Mouse (Mus musculus) MEL (cell line): Measurements from ENCODE around the gene Sorbs1. TPM values are rescaled to one million over a fixed set of nuclear protein-coding genes. Genes with fewer than 3 reads are reported as not detected.
A peak's percentile ranks its signal among the peaks of the same experiment; 100 is the strongest.

ENCODE experiments used
- DNase-seq: peaks from one replicate; pipeline ENCODE4 v3.0.0; 2011; ENCODE audit warnings: low read depth, low spot score
- H3K27ac ChIP-seq: 2 replicates; pipeline ENCODE4 v1.5.1; 2012; ENCODE audit warnings: low read depth, mild to moderate bottlenecking, control low read depth, low read length, moderate library complexity; ENCODE audit not compliant: control insufficient read depth
- H3K27me3 ChIP-seq, 2 experiments: fragments of 150-350 bp in 1 of 2; sonication (generic) in 1 of 2; 2 replicates each; pipeline ENCODE4 v1.6.1; 2012; ENCODE audit warnings: low read length in 2 of 2, mild to moderate bottlenecking in 2 of 2, improper control_type of control experiment in 1 of 2, moderate library complexity in 1 of 2; ENCODE audit not compliant: insufficient read depth in 2 of 2, control insufficient read depth in 1 of 2
- H3K36me3 ChIP-seq, 2 experiments: 2 replicates each; pipeline ENCODE4 v1.6.1; 2012 to 2014; ENCODE audit warnings: low read length in 2 of 2, improper control_type of control experiment in 1 of 2, inconsistent platforms in 1 of 2, mild to moderate bottlenecking in 1 of 2; ENCODE audit not compliant: insufficient read depth in 2 of 2, control insufficient read depth in 1 of 2
- H3K4me1 ChIP-seq, 2 experiments: fragments of 150-350 bp in 1 of 2; sonication (generic) in 1 of 2; 2 replicates each; pipeline ENCODE4 v1.6.1; 2012; ENCODE audit warnings: low read length in 2 of 2, improper control_type of control experiment in 1 of 2, mild to moderate bottlenecking in 1 of 2; ENCODE audit not compliant: insufficient read depth in 2 of 2, control insufficient read depth in 1 of 2
- H3K4me3 ChIP-seq, 2 experiments: fragments of 150-350 bp in 1 of 2; sonication (generic) in 1 of 2; 2 replicates each; pipeline ENCODE4 v1.5.1; 2012; ENCODE audit warnings: low read depth in 2 of 2, low read length in 2 of 2, mild to moderate bottlenecking in 2 of 2, moderate library complexity in 2 of 2, control low read depth in 1 of 2, improper control_type of control experiment in 1 of 2; ENCODE audit not compliant: control insufficient read depth in 1 of 2, insufficient read depth in 1 of 2
- H3K79me2 ChIP-seq: 2 replicates; pipeline ENCODE4 v1.6.1; 2012; ENCODE audit warnings: mild to moderate bottlenecking, low read length, moderate library complexity; ENCODE audit not compliant: control insufficient read depth, poor library complexity, insufficient read depth
- H3K9ac ChIP-seq: 2 replicates; pipeline ENCODE4 v1.6.1; 2012; ENCODE audit warnings: low read depth, mild to moderate bottlenecking, control low read depth, low read length, moderate library complexity; ENCODE audit not compliant: control insufficient read depth, poor library complexity, severe bottlenecking
- H3K9me3 ChIP-seq: fragments of 150-350 bp; sonication (generic); replicated peaks from 2 replicates; pipeline ENCODE4 v1.6.1; 2012; ENCODE audit warnings: mild to moderate bottlenecking, low read length, improper control_type of control experiment, moderate library complexity; ENCODE audit not compliant: insufficient read depth
- CHD1 ChIP-seq: IDR thresholded peaks from 2 replicates; pipeline ENCODE4 v1.6.1; 2012; ENCODE audit warnings: low read depth, mild to moderate bottlenecking, inconsistent platforms, low read length, improper control_type of control experiment
- CHD2 ChIP-seq: IDR thresholded peaks from 2 replicates; pipeline ENCODE4 v1.6.1; 2011; ENCODE audit warnings: low read length, improper control_type of control experiment
- CTCF ChIP-seq, 3 experiments: IDR thresholded peaks in 2 of 3; conservative IDR thresholded peaks in 1 of 3; 2 replicates each; pipeline ENCODE4 v1.5.1; 2011 to 2012; ENCODE audit warnings: low read length in 3 of 3, low read depth in 2 of 3, mild to moderate bottlenecking in 2 of 3, improper control_type of control experiment in 1 of 3, inconsistent platforms in 1 of 3, mixed read lengths in 1 of 3, moderate library complexity in 1 of 3; ENCODE audit not compliant: control insufficient read depth in 1 of 3, insufficient read depth in 1 of 3, poor library complexity in 1 of 3, severe bottlenecking in 1 of 3
- E2F4 ChIP-seq: IDR thresholded peaks from 2 replicates; pipeline ENCODE4 v1.6.1; 2011; ENCODE audit warnings: low read depth, low read length, improper control_type of control experiment, borderline replicate concordance
- ELF1 ChIP-seq: IDR thresholded peaks from 2 replicates; pipeline ENCODE4 v1.6.1; 2014; ENCODE audit warnings: low read depth, mild to moderate bottlenecking, inconsistent platforms, low read length, improper control_type of control experiment, moderate library complexity
- GABPA ChIP-seq: IDR thresholded peaks from 2 replicates; pipeline ENCODE4 v1.6.1; 2012; ENCODE audit warnings: low read depth, mild to moderate bottlenecking, inconsistent platforms, low read length, improper control_type of control experiment, moderate library complexity
- GATA1 ChIP-seq: IDR thresholded peaks from 2 replicates; pipeline ENCODE4 v1.6.1; 2011; ENCODE audit warnings: low read depth, low read length, improper control_type of control experiment
- HCFC1 ChIP-seq: IDR thresholded peaks from 2 replicates; pipeline ENCODE4 v1.6.1; 2012; ENCODE audit warnings: low read depth, mild to moderate bottlenecking, inconsistent platforms, low read length, improper control_type of control experiment, moderate library complexity
- JUND ChIP-seq: IDR thresholded peaks from 2 replicates; pipeline ENCODE4 v1.6.1; 2011; ENCODE audit warnings: low read depth, mild to moderate bottlenecking, improper control_type of control experiment, low read length
- MAFK ChIP-seq: IDR thresholded peaks from 2 replicates; pipeline ENCODE4 v1.6.1; 2011; ENCODE audit warnings: low read depth, mild to moderate bottlenecking, low read length, improper control_type of control experiment, borderline replicate concordance
- MEF2A ChIP-seq: IDR thresholded peaks from 2 replicates; pipeline ENCODE4 v1.6.1; 2014; ENCODE audit warnings: low read depth, mild to moderate bottlenecking, inconsistent platforms, low read length, improper control_type of control experiment; ENCODE audit not compliant: poor library complexity, insufficient replicate concordance, severe bottlenecking; ENCODE audit errors: extremely low read depth
- MXI1 ChIP-seq: IDR thresholded peaks from 2 replicates; pipeline ENCODE4 v1.6.1; 2011; ENCODE audit warnings: mild to moderate bottlenecking, low read depth, low read length, improper control_type of control experiment
- MYB ChIP-seq: IDR thresholded peaks from 2 replicates; pipeline ENCODE4 v1.6.1; 2011; ENCODE audit warnings: mild to moderate bottlenecking, low read depth, low read length, improper control_type of control experiment
- MYC ChIP-seq: IDR thresholded peaks from 2 replicates; pipeline ENCODE4 v1.6.1; 2011; ENCODE audit warnings: low read depth, mild to moderate bottlenecking, low read length, improper control_type of control experiment, moderate library complexity
- POLR2A ChIP-seq, 2 experiments: IDR thresholded peaks; 2 replicates each; pipeline ENCODE4 v1.6.1; 2011 to 2012; ENCODE audit warnings: low read length in 2 of 2, mild to moderate bottlenecking in 2 of 2, control low read depth in 1 of 2, improper control_type of control experiment in 1 of 2, low read depth in 1 of 2, moderate library complexity in 1 of 2; ENCODE audit not compliant: control insufficient read depth in 1 of 2, insufficient read depth in 1 of 2, poor library complexity in 1 of 2
- POLR2AphosphoS2 ChIP-seq: IDR thresholded peaks from 2 replicates; pipeline ENCODE4 v1.6.1; 2011; ENCODE audit warnings: low read length, improper control_type of control experiment
- RCOR1 ChIP-seq: IDR thresholded peaks from 2 replicates; pipeline ENCODE4 v1.6.1; 2012; ENCODE audit warnings: low read depth, mild to moderate bottlenecking, inconsistent platforms, low read length, improper control_type of control experiment
- SIN3A ChIP-seq: IDR thresholded peaks from 2 replicates; pipeline ENCODE4 v1.6.1; 2012; ENCODE audit warnings: low read length, improper control_type of control experiment, inconsistent platforms
- SMC3 ChIP-seq: IDR thresholded peaks from 2 replicates; pipeline ENCODE4 v1.6.1; 2011; ENCODE audit warnings: low read depth, low read length, improper control_type of control experiment
- TAL1 ChIP-seq: IDR thresholded peaks from 2 replicates; pipeline ENCODE4 v1.6.1; 2012; ENCODE audit warnings: mild to moderate bottlenecking, inconsistent platforms, low read length, moderate library complexity, mixed read lengths
- TBP ChIP-seq: IDR thresholded peaks from 2 replicates; pipeline ENCODE4 v1.8.0; 2011; ENCODE audit warnings: low read depth, low read length, improper control_type of control experiment
- TCF12 ChIP-seq: IDR thresholded peaks from 2 replicates; pipeline ENCODE4 v1.6.1; 2014; ENCODE audit warnings: low read depth, mild to moderate bottlenecking, inconsistent platforms, low read length, improper control_type of control experiment, moderate library complexity
- UBTF ChIP-seq: IDR thresholded peaks from 2 replicates; pipeline ENCODE4 v1.6.1; 2012; ENCODE audit warnings: low read depth, mild to moderate bottlenecking, inconsistent platforms, low read length, improper control_type of control experiment, moderate library complexity, borderline replicate concordance; ENCODE audit not compliant: insufficient read depth
- USF2 ChIP-seq, 2 experiments: IDR thresholded peaks; 2 replicates each; pipeline ENCODE4 v1.6.1; 2011 to 2012; ENCODE audit warnings: improper control_type of control experiment in 2 of 2, low read length in 2 of 2, borderline replicate concordance in 1 of 2, inconsistent platforms in 1 of 2, low read depth in 1 of 2, mild to moderate bottlenecking in 1 of 2; ENCODE audit not compliant: insufficient read depth in 1 of 2
- ZC3H11A ChIP-seq: IDR thresholded peaks from 2 replicates; pipeline ENCODE4 v1.6.1; 2012; ENCODE audit warnings: low read depth, mild to moderate bottlenecking, inconsistent platforms, low read length, improper control_type of control experiment
- ZMIZ1 ChIP-seq: IDR thresholded peaks from 2 replicates; pipeline ENCODE4 v1.6.1; 2012; ENCODE audit warnings: low read depth, mild to moderate bottlenecking, inconsistent platforms, low read length, improper control_type of control experiment, moderate library complexity
- polyA plus RNA-seq, 2 experiments: library from polyadenylated mRNA; stranded (reverse) in 1 of 2; unstranded in 1 of 2; fragments of >175 nt in 1 of 2; fragments of >200 nt in 1 of 2; gene quantifications; 2 replicates each; pipeline versions ENCODE4 v1.2.1 to v1.2.4; 2012; ENCODE audit warnings: low replicate concordance in 2 of 2, low read depth in 1 of 2; ENCODE audit not compliant: insufficient read length in 2 of 2, insufficient read depth in 1 of 2, missing spikeins in 1 of 2
- total RNA-seq: library from RNA; depleted of rRNA; stranded (reverse); fragments of 300-350 nt; gene quantifications from 2 replicates; pipeline ENCODE4 v1.2.3, GENCODE M21; 2012

The Sorbs1 gene
- total and polyA plus RNA-seq, 3 experiments = 1.3 to 5.3 TPM; not detected in 1

DNA sequence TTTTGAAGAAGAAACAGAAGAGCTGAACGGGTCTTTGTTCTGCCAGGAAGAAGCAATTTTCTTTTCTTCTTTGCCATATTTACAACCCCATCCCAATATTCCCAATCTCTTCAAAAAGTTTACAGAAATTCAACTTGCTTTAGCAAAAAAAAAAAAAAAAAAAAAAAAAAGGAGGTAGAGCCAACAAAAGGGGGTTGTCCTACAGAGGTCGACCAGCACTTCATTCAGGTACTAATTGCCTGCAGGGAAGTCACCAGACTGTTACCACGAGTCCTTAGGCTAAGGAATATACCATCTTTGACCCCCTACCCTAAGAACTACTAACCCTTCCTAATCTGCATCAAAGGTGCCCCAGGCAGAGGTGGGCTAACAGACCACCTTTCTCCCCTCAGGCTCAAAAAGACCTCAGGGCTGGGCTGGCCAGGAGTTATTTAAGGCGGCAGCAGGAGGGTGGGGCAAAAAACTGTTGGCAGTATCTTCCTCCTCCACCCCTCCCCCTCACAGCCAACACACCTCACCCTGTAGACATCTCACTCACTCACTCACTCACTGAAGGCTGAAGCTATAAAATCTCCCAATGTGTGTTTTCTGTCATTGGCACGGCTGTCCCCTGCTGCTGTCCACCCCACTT, 1.8 kb downstream of the Sorbs1 start (continued):
- peak; percentile 47; the same call in 1 of the 2 replicates for TF ChIP-seq TBP
- no peak for TF ChIP-seq SIN3A
- peak; percentile 49; the same call in 1 of the 2 replicates for TF ChIP-seq MXI1
- no peak for TF ChIP-seq CTCF (IDR thresholded peaks at IDR 0.05 in 2 of 3, conservative IDR thresholded peaks at IDR 0.05 in 1 of 3; ENCODE audit: control insufficient read depth in 1 of 3, insufficient read depth in 1 of 3, low read depth in 2 of 3, low read length in 3 of 3, poor library complexity in 1 of 3, severe bottlenecking in 1 of 3)
- TF ChIP-seq CHD2 = peak; percentile 17; the same call in 1 of the 2 replicates
- no peak for TF ChIP-seq TAL1
- no peak for TF ChIP-seq MAFK
- no peak for TF ChIP-seq USF2 (IDR thresholded peaks at IDR 0.05; ENCODE audit: borderline replicate concordance in 1 of 2, insufficient read depth in 1 of 2, low read depth in 1 of 2, low read length in 2 of 2)
- TF ChIP-seq UBTF = no peak
- TF ChIP-seq GABPA = no peak
- TF ChIP-seq POLR2A (IDR thresholded peaks at IDR 0.05; ENCODE audit: control insufficient read depth in 1 of 2, insufficient read depth in 1 of 2, low read depth in 1 of 2, low read length in 2 of 2, poor library complexity in 1 of 2) = no peak
- TF ChIP-seq ZMIZ1 = no peak
- TF ChIP-seq HCFC1 = no peak

DNA sequence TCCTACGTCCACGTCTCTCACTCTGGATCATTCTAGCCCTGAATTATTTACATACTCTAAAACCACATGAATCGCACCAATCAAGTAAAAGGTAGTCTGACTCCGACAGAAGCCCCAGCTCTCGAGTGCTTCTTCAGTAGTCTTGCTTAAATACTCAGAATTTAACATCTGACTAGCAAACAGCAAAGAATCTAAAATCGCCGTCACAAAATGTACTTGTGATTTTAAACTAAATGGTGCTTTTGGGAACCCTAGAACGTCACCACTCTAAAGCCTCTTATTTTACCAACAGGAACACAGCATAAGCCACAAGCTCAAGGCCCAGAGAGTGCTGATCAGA, 2.5 kb downstream of the Sorbs1 start:
- DNase-seq = no peak
- H3K4me1 ChIP-seq = peaks cover 0 to 13% of the 10 kb centered on the region in 2 experiments; a peak in 2 of 4 replicates
- H3K79me2 ChIP-seq = no peaks in the 10 kb centered on the region; the same call in 1 of the 2 replicates
- H3K9me3 ChIP-seq = no peaks in the 10 kb centered on the region
- no peak for TF ChIP-seq ZC3H11A
- TF ChIP-seq RCOR1 = no peak
- no peak for TF ChIP-seq GATA1
- TF ChIP-seq MAFK = no peak
- no peak for TF ChIP-seq MYB
- TF ChIP-seq E2F4 = no peak
- no peak for TF ChIP-seq CHD2
- no peak for TF ChIP-seq TAL1
- TF ChIP-seq MYC = no peak
- TF ChIP-seq TCF12 = no peak
- TF ChIP-seq CHD1 = no peak
- TF ChIP-seq ELF1 = no peak
- TF ChIP-seq MEF2A = no peak
- TF ChIP-seq SMC3 = no peak
- no peak for TF ChIP-seq POLR2A (IDR thresholded peaks at IDR 0.05; ENCODE audit: control insufficient read depth in 1 of 2, insufficient read depth in 1 of 2, low read depth in 1 of 2, low read length in 2 of 2, poor library complexity in 1 of 2)
- TF ChIP-seq TBP = no peak
- no peak for TF ChIP-seq POLR2AphosphoS2
- TF ChIP-seq ZMIZ1 = no peak
- TF ChIP-seq UBTF = no peak
- no peak for TF ChIP-seq JUND
- no peak overlapping the region for H3K9ac ChIP-seq
- H3K27me3 ChIP-seq = no peaks in the 10 kb centered on the region
- H3K36me3 ChIP-seq = peaks cover 0 to 9% of the 10 kb centered on the region in 2 experiments; a peak in 2 of 4 replicates
- no peak overlapping the region for H3K4me3 ChIP-seq
- H3K27ac ChIP-seq = no peak overlapping the region
